Mouse (Mus musculus): ENCODE measurements at regions not wholly inside any gene's neighbourhood (a gene's known extent, or its start where the extent isn't known, plus 50 kb on each side); places are given as distances from the start of the nearest gene placed in this dataset.

GRCm38 (mm10) chr4:81096581-81096980 lies 186.1 kb downstream of the Lurap1l start:
- H3K4me3 ChIP-seq (ENCODE audit: low read depth, low read length): no peak overlapping the region
- no peak overlapping the region for H3K9ac ChIP-seq (ENCODE audit: low read depth, poor library complexity, severe bottlenecking)
- H3K27ac ChIP-seq (ENCODE audit: insufficient read depth, low read length): no peak overlapping the region
- no peaks in the 10 kb centered on the region for H3K27me3 ChIP-seq (ENCODE audit: control insufficient read depth, insufficient read depth, low read length, poor library complexity, severe bottlenecking)
- no peaks in the 10 kb centered on the region for H3K9me3 ChIP-seq (replicated peaks; ENCODE audit: control insufficient read depth, insufficient read depth, low read length, poor library complexity, severe bottlenecking)
- no peaks in the 10 kb centered on the region for H3K4me1 ChIP-seq (ENCODE audit: control insufficient read depth, insufficient read depth, low read length)
- TF ChIP-seq CTCF (IDR thresholded peaks at IDR 0.05; ENCODE audit: low read depth, low read length) (no peak), POLR2A (IDR thresholded peaks at IDR 0.05; ENCODE audit: insufficient read depth, low read length) (no peak), EP300 (IDR thresholded peaks at IDR 0.05; ENCODE audit: insufficient read depth, low read depth, low read length) (no peak)
- H3K36me3 ChIP-seq (ENCODE audit: control insufficient read depth, insufficient read depth, low read length, poor library complexity, severe bottlenecking): no peaks in the 10 kb centered on the region

GRCm38 (mm10) chr4:81097597-81097996 lies 187.2 kb downstream of the Lurap1l start:
- Histone ChIP-seq H3K27ac (ENCODE audit: insufficient read depth, low read length) (no peak overlapping the region), H3K9me3 (replicated peaks; ENCODE audit: control insufficient read depth, insufficient read depth, low read length, poor library complexity, severe bottlenecking) (no peaks in the 10 kb centered on the region), H3K4me3 (ENCODE audit: low read depth, low read length) (no peak overlapping the region), H3K27me3 (ENCODE audit: control insufficient read depth, insufficient read depth, low read length, poor library complexity, severe bottlenecking) (no peaks in the 10 kb centered on the region), H3K9ac (ENCODE audit: low read depth, poor library complexity, severe bottlenecking) (no peak overlapping the region), H3K4me1 (ENCODE audit: control insufficient read depth, insufficient read depth, low read length) (no peaks in the 10 kb centered on the region), H3K36me3 (ENCODE audit: control insufficient read depth, insufficient read depth, low read length, poor library complexity, severe bottlenecking) (no peaks in the 10 kb centered on the region)
- TF ChIP-seq POLR2A (IDR thresholded peaks at IDR 0.05; ENCODE audit: insufficient read depth, low read length) (no peak), EP300 (IDR thresholded peaks at IDR 0.05; ENCODE audit: insufficient read depth, low read depth, low read length) (no peak), CTCF (IDR thresholded peaks at IDR 0.05; ENCODE audit: low read depth, low read length) (no peak)

GRCm38 (mm10) chr4:81101049-81101448 lies 190.6 kb downstream of the Lurap1l start:
- no peaks in the 10 kb centered on the region for H3K9me3 ChIP-seq (replicated peaks; ENCODE audit: control insufficient read depth, insufficient read depth, low read length, poor library complexity, severe bottlenecking)
- no peak overlapping the region for H3K9ac ChIP-seq (ENCODE audit: low read depth, poor library complexity, severe bottlenecking)
- no peak overlapping the region for H3K4me3 ChIP-seq (ENCODE audit: low read depth, low read length)
- TF ChIP-seq POLR2A (IDR thresholded peaks at IDR 0.05; ENCODE audit: insufficient read depth, low read length): no peak
- no peak for TF ChIP-seq CTCF (IDR thresholded peaks at IDR 0.05; ENCODE audit: low read depth, low read length)
- H3K27ac ChIP-seq (ENCODE audit: insufficient read depth, low read length): no peak overlapping the region
- no peaks in the 10 kb centered on the region for H3K36me3 ChIP-seq (ENCODE audit: control insufficient read depth, insufficient read depth, low read length, poor library complexity, severe bottlenecking)
- no peaks in the 10 kb centered on the region for H3K4me1 ChIP-seq (ENCODE audit: control insufficient read depth, insufficient read depth, low read length)
- no peaks in the 10 kb centered on the region for H3K27me3 ChIP-seq (ENCODE audit: control insufficient read depth, insufficient read depth, low read length, poor library complexity, severe bottlenecking)

GRCm38 (mm10) chr4:81111307-81111706 lies 200.9 kb downstream of the Lurap1l start:
- no peak for TF ChIP-seq POLR2A (IDR thresholded peaks at IDR 0.05; ENCODE audit: insufficient read depth, low read length)
- TF ChIP-seq CTCF (IDR thresholded peaks at IDR 0.05; ENCODE audit: low read depth, low read length): no peak
- Histone ChIP-seq H3K9ac (ENCODE audit: low read depth, poor library complexity, severe bottlenecking) (no peak overlapping the region), H3K36me3 (ENCODE audit: control insufficient read depth, insufficient read depth, low read length, poor library complexity, severe bottlenecking) (no peaks in the 10 kb centered on the region)

GRCm38 (mm10) chr4:81116411-81116810 lies 206.0 kb downstream of the Lurap1l start:
- TF ChIP-seq CTCF (IDR thresholded peaks at IDR 0.05; ENCODE audit: low read depth, low read length) (no peak), EP300 (IDR thresholded peaks at IDR 0.05; ENCODE audit: insufficient read depth, low read depth, low read length) (no peak), POLR2A (IDR thresholded peaks at IDR 0.05; ENCODE audit: insufficient read depth, low read length) (no peak)

More at GRCm38 (mm10) chr4:81111307-81111706, 200.9 kb downstream of the Lurap1l start:
- H3K27ac ChIP-seq (ENCODE audit: insufficient read depth, low read length): no peak overlapping the region
- H3K27me3 ChIP-seq (ENCODE audit: control insufficient read depth, insufficient read depth, low read length, poor library complexity, severe bottlenecking): no peaks in the 10 kb centered on the region
- no peaks in the 10 kb centered on the region for H3K9me3 ChIP-seq (replicated peaks; ENCODE audit: control insufficient read depth, insufficient read depth, low read length, poor library complexity, severe bottlenecking)
- no peaks in the 10 kb centered on the region for H3K4me1 ChIP-seq (ENCODE audit: control insufficient read depth, insufficient read depth, low read length)
- no peak overlapping the region for H3K4me3 ChIP-seq (ENCODE audit: low read depth, low read length)

GRCm38 (mm10) chr4:81124155-81124554 lies 213.7 kb downstream of the Lurap1l start:
- no peaks in the 10 kb centered on the region for H3K4me1 ChIP-seq (ENCODE audit: control insufficient read depth, insufficient read depth, low read length)
- no peak overlapping the region for H3K27ac ChIP-seq (ENCODE audit: insufficient read depth, low read length)
- H3K27me3 ChIP-seq (ENCODE audit: control insufficient read depth, insufficient read depth, low read length, poor library complexity, severe bottlenecking): no peaks in the 10 kb centered on the region
- H3K9ac ChIP-seq (ENCODE audit: low read depth, poor library complexity, severe bottlenecking): no peak overlapping the region
- no peaks in the 10 kb centered on the region for H3K9me3 ChIP-seq (replicated peaks; ENCODE audit: control insufficient read depth, insufficient read depth, low read length, poor library complexity, severe bottlenecking)
- no peak for TF ChIP-seq CTCF (IDR thresholded peaks at IDR 0.05; ENCODE audit: low read depth, low read length)
- TF ChIP-seq POLR2A (IDR thresholded peaks at IDR 0.05; ENCODE audit: insufficient read depth, low read length): no peak
- TF ChIP-seq EP300 (IDR thresholded peaks at IDR 0.05; ENCODE audit: insufficient read depth, low read depth, low read length): no peak
- H3K4me3 ChIP-seq (ENCODE audit: low read depth, low read length): no peak overlapping the region
- no peaks in the 10 kb centered on the region for H3K36me3 ChIP-seq (ENCODE audit: control insufficient read depth, insufficient read depth, low read length, poor library complexity, severe bottlenecking)

More at GRCm38 (mm10) chr4:81116411-81116810, 206.0 kb downstream of the Lurap1l start:
- H3K27ac ChIP-seq (ENCODE audit: insufficient read depth, low read length): no peak overlapping the region
- no peak overlapping the region for H3K9ac ChIP-seq (ENCODE audit: low read depth, poor library complexity, severe bottlenecking)
- no peaks in the 10 kb centered on the region for H3K36me3 ChIP-seq (ENCODE audit: control insufficient read depth, insufficient read depth, low read length, poor library complexity, severe bottlenecking)
- H3K9me3 ChIP-seq (replicated peaks; ENCODE audit: control insufficient read depth, insufficient read depth, low read length, poor library complexity, severe bottlenecking): no peaks in the 10 kb centered on the region
- no peaks in the 10 kb centered on the region for H3K4me1 ChIP-seq (ENCODE audit: control insufficient read depth, insufficient read depth, low read length)
- H3K27me3 ChIP-seq (ENCODE audit: control insufficient read depth, insufficient read depth, low read length, poor library complexity, severe bottlenecking): no peaks in the 10 kb centered on the region
- no peak overlapping the region for H3K4me3 ChIP-seq (ENCODE audit: low read depth, low read length)

All from ES-Bruce4 (cell line).